Mouse (Mus musculus) embryo, embryonic 11.5 days (tissue): Measurements from ENCODE around the gene Aph1b.

Experiments used
- DNase-seq: peaks from one replicate; pipeline ENCODE4 v3.0.0-alpha.2; 2012; ENCODE audit warnings: low read depth, low spot score

The Aph1b gene

DNA sequence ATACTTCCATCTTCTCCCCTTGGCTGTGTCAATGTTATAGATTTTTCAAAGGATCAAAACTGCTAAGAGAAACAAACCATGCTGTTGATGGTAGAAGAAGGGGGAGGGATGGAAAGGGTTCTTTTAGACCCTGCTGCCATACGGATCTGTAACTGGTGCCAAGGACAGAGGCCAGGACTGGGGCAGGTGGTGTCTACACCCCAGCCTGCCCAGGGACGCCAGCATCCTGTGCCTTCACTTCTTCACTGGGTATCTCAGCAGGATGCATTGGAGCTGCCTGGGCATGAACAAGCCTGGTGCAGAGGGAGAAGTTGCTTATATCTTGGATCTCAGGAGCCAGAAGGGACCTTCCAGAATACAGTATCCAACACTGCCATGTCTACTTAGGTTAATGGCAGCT is 50.8 kb downstream of the Aph1b start:
- no peak for DNase-seq

DNA sequence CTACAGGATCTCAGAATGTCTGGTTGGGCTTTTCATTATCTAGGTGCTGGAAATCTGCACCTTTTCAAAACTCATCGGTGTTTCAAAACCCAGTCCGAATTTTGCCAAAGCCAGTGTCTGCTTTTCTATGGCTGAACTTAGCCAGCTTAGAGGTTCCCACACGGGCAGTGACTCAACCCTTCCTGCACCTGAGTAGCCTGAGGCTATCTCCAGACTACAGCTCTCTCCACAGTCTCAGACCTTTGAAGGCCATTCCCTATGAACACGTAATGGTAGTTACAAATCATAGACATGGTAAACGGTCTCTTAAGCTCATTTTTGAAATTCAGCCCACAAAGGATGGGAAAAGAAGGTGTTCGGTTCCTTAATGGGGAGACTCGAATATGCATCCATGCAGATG is 55.8 kb downstream of the Aph1b start:
- no peak for DNase-seq

DNA sequence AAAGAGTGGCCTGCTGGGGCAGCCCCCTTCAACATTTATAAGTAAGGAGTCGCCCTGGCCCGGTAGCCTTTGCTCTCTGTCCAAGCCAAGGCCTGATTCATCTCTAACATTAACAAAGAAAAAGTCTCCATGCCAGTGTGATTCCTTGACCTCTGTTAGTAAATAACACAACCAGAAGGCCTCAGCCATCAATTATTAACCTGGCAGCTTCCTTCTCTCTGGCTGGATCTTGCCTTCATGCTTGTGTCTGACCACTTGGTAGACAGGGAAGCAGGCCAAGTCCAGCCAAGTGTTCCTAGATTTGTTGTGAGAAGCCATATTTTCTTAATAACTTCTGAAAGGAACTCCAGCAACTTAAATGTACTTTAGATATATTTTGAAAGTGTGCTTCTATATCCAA is 58.7 kb downstream of the Aph1b start:
- no peak for DNase-seq

DNA sequence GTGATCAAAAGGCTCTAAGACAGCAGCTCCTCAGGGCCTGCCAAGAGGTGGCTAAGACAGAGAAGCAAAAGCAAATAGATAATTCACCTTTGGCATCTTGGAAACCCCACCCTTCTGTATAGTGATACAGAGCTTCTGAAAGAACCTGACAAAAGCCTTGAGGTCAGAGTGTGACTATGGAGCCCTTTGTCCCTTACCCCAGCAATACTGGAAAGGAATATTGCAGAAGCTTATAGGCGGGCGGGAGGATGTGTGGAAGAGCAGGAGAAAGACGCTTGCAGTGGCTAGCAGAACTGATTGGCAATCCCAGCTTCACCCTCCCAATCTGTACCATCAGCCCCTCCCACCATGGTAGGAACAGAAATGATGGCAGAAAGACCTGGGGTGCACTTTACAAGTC is 59.3 kb downstream of the Aph1b start:
- DNase-seq = no peak

DNA sequence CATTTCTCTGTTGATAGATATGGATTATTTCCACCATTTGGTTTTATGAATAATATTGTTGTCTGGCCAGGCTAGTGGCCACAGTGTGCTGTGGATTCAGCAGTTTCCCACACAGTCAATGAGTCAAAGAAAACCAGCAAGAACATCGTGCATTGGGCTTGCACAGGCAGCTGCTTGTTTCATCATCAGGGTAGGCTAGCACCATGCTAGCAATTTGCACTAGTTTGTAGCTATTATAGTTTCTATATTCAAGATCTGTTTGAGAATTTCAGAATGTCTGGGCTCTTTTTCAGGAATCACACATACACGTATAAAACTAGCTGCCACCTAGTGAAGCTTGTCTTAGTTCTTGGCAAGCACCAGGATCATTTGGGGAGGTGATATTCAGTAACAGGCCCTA is 60.2 kb downstream of the Aph1b start:
- no peak for DNase-seq

DNA sequence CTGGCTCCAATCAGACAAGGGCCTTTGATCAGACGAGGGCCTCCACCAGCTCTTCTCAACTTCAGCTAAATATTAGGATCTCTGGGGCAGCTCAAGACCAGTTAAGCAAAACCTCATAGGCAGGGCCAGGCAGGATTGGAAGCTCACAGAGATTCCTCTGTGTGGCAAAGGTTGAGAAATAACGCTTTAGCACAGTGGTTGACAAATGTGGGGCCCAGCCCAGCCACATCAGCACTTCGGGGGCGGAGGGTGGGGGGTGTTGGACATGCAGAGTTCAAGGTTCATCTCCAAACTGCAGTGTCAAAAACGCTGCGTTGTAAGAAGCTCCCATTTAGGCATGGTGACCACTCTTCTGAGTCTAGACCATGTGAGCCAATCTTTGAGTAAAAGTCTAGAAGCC is 60.7 kb downstream of the Aph1b start:
- DNase-seq = no peak

DNA sequence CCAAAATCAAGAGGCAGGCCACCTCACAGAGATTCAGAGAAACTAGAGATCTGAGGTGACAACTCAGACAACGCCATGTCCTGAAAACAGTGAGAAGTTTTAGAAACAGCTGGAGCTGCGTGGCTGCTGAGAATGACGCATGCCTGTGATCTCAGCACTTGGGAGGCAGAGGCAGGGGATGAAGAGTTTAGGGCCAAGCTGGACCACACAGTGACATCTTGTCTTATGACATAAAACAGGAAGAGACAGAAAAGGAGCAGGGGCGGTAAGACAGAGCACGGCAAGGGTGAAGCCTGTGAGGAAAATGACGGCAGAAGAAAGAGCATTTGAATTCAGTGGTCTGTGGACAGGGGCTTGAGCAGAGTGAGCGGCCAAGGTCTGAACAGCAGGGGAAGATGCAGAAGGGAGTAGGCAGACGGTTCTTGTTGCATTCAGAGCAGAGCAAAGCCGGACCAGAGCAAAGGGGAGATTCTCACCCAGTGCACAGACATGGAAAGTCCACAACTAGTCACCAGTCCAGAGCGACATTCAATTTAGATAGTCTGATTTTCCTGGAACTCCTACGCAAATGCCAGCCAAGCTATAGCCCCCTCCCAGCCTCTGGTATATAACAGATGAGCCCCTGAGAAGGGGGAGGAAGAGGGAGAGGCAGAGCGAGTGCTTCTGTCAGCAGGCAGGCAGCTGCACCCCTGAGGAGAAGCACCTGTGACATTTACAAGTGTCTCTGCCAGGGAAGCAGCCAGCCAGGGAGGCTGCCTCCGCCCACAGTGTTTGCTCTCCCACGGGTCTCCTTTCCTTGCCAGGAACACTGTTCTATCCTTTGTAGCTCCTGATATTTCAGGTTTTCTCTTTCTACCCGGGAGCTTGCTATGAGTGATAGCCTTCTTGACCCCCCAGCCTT is 62.2 kb downstream of the Aph1b start:
- DNase-seq = no peak

DNA sequence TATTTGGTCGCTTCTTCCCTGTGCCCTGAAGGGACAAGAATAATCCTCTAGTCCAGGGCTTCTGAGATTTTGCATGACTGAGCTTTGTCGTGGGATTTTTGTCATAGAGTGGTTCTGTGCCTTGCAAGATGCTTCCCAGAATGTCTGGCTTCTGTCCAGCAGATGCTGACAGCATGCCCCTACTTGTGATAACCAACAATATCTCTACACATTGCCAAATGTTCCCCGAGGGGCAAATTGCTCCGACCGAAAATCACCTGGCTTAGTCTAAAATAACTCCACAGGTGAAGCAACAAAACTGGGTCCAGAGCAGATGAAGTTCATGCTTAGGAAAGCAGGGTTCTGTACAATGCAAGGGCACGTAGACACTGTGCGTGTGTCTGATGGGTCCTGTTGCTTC is 64.0 kb downstream of the Aph1b start:
- no peak for DNase-seq

DNA sequence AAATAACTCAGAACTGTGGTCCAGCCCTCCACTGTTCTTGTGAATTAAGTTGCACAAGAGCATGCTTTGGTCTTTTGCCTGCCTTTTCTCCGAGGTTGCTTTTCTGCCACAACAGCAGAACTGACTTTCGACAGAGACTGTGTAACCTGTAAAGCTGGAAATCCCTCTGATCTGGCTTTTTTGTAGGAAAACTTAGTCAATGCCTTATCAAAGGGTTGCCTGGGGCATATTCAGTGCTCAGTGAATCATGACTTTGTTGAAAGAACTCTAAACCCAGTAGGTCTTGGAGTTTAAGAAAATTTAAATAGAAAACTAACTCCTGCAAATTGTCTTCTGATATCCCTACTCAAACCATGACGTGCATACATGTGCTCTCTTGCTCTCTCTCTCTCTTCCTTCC is 64.7 kb downstream of the Aph1b start:
- DNase-seq = no peak

DNA sequence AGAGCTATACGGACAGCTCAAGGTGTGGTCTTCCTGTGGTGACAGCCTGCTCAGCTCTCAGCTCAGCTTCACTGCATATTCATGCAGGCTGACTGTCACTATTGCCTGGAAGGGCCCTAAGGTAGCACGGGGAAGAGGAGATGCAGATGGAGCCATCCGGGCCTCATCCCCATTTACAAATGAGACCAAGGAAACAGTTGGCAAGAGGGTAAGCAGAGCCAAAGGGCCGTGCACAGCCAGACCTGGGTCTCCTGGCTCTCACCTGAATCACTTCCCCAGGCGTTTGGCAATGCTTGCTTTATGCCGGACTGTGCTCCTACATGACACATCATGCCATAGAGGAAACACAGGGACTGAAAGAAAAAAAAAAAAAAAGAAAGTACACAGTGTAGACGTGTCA is 68.0 kb downstream of the Aph1b start:
- no peak for DNase-seq

DNA sequence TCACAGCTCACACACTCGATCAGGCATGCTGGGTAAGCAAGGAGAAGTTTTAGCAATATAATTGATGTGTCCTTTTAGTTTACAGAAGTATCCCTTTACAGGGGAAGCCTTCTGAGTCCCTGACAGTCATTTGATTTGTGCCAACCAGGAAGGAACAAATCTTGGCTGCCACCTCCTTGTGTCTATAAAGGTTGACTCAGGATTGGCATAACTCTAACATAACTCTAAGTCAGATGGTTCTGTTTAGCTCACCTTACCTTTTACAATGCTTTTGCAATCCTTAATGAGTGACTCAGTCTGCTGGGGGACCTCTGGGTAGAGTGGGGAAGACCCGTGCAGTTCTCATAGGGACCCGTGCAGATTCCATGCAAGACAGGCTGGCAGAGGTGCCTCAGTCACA is 69.7 kb downstream of the Aph1b start:
- DNase-seq = no peak
